Comparison of ENCODE assay signal across 13 mouse cellular contexts in the genomic region with DNA sequence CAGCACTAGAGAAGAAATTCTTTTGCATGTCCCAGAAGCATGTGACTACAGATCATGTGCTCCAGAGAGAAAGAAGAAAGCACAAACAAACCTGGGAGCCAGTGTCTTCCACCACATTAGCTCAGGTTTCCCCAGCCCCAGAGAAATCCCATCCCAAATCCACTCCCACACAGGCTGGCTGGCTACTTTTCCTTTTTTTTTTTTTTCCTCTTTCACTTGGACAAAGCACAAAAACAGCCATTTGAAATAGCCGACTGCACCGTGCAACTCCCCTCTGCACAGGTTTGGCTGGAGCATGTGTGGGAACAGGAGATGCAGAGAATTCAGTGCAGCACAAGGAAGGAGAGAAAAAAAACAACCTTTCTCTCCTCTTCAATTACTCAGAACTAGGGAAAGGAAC.
DNase-seq lines count a peak whose midpoint lies in the region; ATAC-seq and TF ChIP-seq lines count a peak whose summit lies in the region.
"Had no signal": no experiment of that assay in that cellular context is flagged by ENCODE, and none has a peak within 500 bp of the region (broad histone marks: within the 10 kb centered on the region; RNA-seq: fewer than 3 reads in every experiment).

No protein-coding gene starts in this region.

- no peaks in the 10 kb centered on the region for H3K27me3 ChIP-seq in heart, embryonic 12.5 days (replicated peaks)
- no peaks in the 10 kb centered on the region for H3K27me3 ChIP-seq in lung, embryonic 14.5 days (ENCODE audit: insufficient read depth, low read length)
- H3K27me3 ChIP-seq in lung, postnatal 0 days (replicated peaks; ENCODE audit: insufficient read depth, low read length), result no peaks in the 10 kb centered on the region
- H3K27me3 ChIP-seq in forebrain, postnatal 0 days (ENCODE audit: insufficient read depth, low read length), result no peaks in the 10 kb centered on the region
- no peaks in the 10 kb centered on the region for H3K27me3 ChIP-seq in neural tube, embryonic 14.5 days (ENCODE audit: control insufficient read depth, insufficient read depth, low read length)

- H3K4me3 ChIP-seq in heart, embryonic 12.5 days, result no peak overlapping the region
- H3K4me3 ChIP-seq in lung, embryonic 14.5 days (ENCODE audit: low read depth, low read length), result no peak overlapping the region
- no peak overlapping the region for H3K4me3 ChIP-seq in lung, postnatal 0 days (ENCODE audit: low read depth, low read length)
- H3K4me3 ChIP-seq in forebrain, postnatal 0 days (ENCODE audit: low read depth, low read length), result no peak overlapping the region
- H3K4me3 ChIP-seq in neural tube, embryonic 14.5 days (ENCODE audit: low read depth, low read length), result no peak overlapping the region

- 0 out of 2 replicates have a peak, but pooled peaks cover 9% of the 10 kb centered on the region for H3K36me3 ChIP-seq in heart, embryonic 12.5 days
- no peaks in the 10 kb centered on the region for H3K36me3 ChIP-seq in lung, embryonic 14.5 days (ENCODE audit: insufficient read depth)
- no peaks in the 10 kb centered on the region for H3K36me3 ChIP-seq in lung, postnatal 0 days (ENCODE audit: insufficient read depth, low read length)
- H3K36me3 ChIP-seq in forebrain, postnatal 0 days (ENCODE audit: insufficient read depth), result no peaks in the 10 kb centered on the region
- H3K36me3 ChIP-seq in neural tube, embryonic 14.5 days (ENCODE audit: control insufficient read depth, insufficient read depth, low read length), result no peaks in the 10 kb centered on the region

- H3K9ac ChIP-seq in heart, embryonic 12.5 days, result no peak overlapping the region
- H3K9ac ChIP-seq in lung, embryonic 14.5 days, result no peak overlapping the region
- H3K9ac ChIP-seq in lung, postnatal 0 days (replicated peaks; ENCODE audit: low read depth), result no peak overlapping the region
- no peak overlapping the region for H3K9ac ChIP-seq in forebrain, postnatal 0 days
- H3K9ac ChIP-seq in neural tube, embryonic 14.5 days (replicated peaks; ENCODE audit: low read depth, low read length), result no peak overlapping the region

- H3K4me1 ChIP-seq in heart, embryonic 12.5 days (replicated peaks), result peaks cover 66% of the 10 kb centered on the region
- H3K4me1 ChIP-seq in lung, embryonic 14.5 days (ENCODE audit: insufficient read depth), result peaks cover 10% of the 10 kb centered on the region; the same call in 1 of the 2 replicates
- 0 out of 2 replicates have a peak, but pooled peaks cover 3% of the 10 kb centered on the region for H3K4me1 ChIP-seq in lung, postnatal 0 days (ENCODE audit: insufficient read depth, low read depth, low read length)
- peaks cover 12% of the 10 kb centered on the region; the same call in 1 of the 2 replicates for H3K4me1 ChIP-seq in forebrain, postnatal 0 days (ENCODE audit: insufficient read depth)
- peaks cover 31% of the 10 kb centered on the region for H3K4me1 ChIP-seq in neural tube, embryonic 14.5 days (ENCODE audit: control insufficient read depth, insufficient read depth, low read length)

- intact Hi-C loops in heart, postnatal 25 days (cut with DNase I), result no loop called here

- H3K9me3 ChIP-seq in heart, embryonic 12.5 days (replicated peaks), result no peaks in the 10 kb centered on the region
- H3K9me3 ChIP-seq in lung, embryonic 14.5 days (ENCODE audit: low read depth, low read length), result no peaks in the 10 kb centered on the region
- H3K9me3 ChIP-seq in lung, postnatal 0 days (ENCODE audit: low read length), result no peaks in the 10 kb centered on the region
- H3K9me3 ChIP-seq in forebrain, postnatal 0 days (ENCODE audit: low read length), result no peaks in the 10 kb centered on the region
- no peaks in the 10 kb centered on the region for H3K9me3 ChIP-seq in neural tube, embryonic 14.5 days (ENCODE audit: control insufficient read depth, low read length)

- peak overlapping the region; percentile 60 for H3K27ac ChIP-seq in heart, embryonic 12.5 days (ENCODE audit: poor library complexity, severe bottlenecking)
- peak overlapping the region; percentile 24; the same call in 1 of the 2 replicates for H3K27ac ChIP-seq in lung, embryonic 14.5 days (ENCODE audit: low read depth)
- no peak overlapping the region for H3K27ac ChIP-seq in lung, postnatal 0 days (ENCODE audit: low read length)
- H3K27ac ChIP-seq in forebrain, postnatal 0 days (ENCODE audit: low read depth, low read length), result 0 out of 2 replicates have a peak overlapping the region, but pooled peaks have one; percentile 17
- no peak overlapping the region; the same call in 1 of the 2 replicates for H3K27ac ChIP-seq in neural tube, embryonic 14.5 days (ENCODE audit: low read depth, low read length)

- DNase-seq in heart, postnatal 25 days (ENCODE audit: low spot score), result no peak
- DNase-seq in lung, embryonic 14.5 days, result no peak
- no peak for DNase-seq in lung, postnatal 0 days (ENCODE audit: low spot score)
- no peak for DNase-seq in forebrain, postnatal 0 days
- DNase-seq in spleen, adult 18-20 months, result no peak
- no peak for DNase-seq in gastrocnemius, postnatal 10 days
- DNase-seq: B cell, adult 2 months; cerebellum, postnatal 25 days; lung, postnatal 36 days; right cerebral cortex, postnatal 25 days had no signal

- TF ChIP-seq EP300 in lung, postnatal 0 days (IDR thresholded peaks at IDR 0.05), result no peak

- WGBS in heart, embryonic 12.5 days, result 52% methylated on average over 2 of the region's 2 CpGs
- 45% methylated on average over 2 of the region's 2 CpGs for WGBS in lung, embryonic 14.5 days
- 46% methylated on average over 2 of the region's 2 CpGs for WGBS in lung, postnatal 0 days
- 17% methylated on average over 2 of the region's 2 CpGs for WGBS in forebrain, postnatal 0 days
- WGBS in neural tube, embryonic 14.5 days, result 8% methylated on average over 2 of the region's 2 CpGs

- no peak overlapping the region for H3K4me2 ChIP-seq in heart, embryonic 12.5 days
- H3K4me2 ChIP-seq in lung, embryonic 14.5 days, result no peak overlapping the region
- H3K4me2 ChIP-seq in lung, postnatal 0 days (replicated peaks; ENCODE audit: low read depth, low read length), result no peak overlapping the region
- no peak overlapping the region for H3K4me2 ChIP-seq in forebrain, postnatal 0 days (ENCODE audit: low read depth)
- H3K4me2 ChIP-seq in neural tube, embryonic 14.5 days (ENCODE audit: low read depth, low read length), result no peak overlapping the region

- TF ChIP-seq CTCF in lung, embryonic 14.5 days (IDR thresholded peaks at IDR 0.05; ENCODE audit: low read depth), result no peak
- no peak for TF ChIP-seq CTCF in lung, postnatal 0 days (IDR thresholded peaks at IDR 0.05)
- TF ChIP-seq CTCF in forebrain, postnatal 0 days (IDR thresholded peaks at IDR 0.05; ENCODE audit: low read depth), result no peak

- ATAC-seq in heart, embryonic 12.5 days (ENCODE audit: insufficient number of reproducible peaks, low FRiP score), result no peak
- ATAC-seq in lung, embryonic 14.5 days (ENCODE audit: insufficient read depth), result peak; percentile 30; the same call in 1 of the 2 replicates
- no peak for ATAC-seq in lung, postnatal 0 days
- 0 out of 2 replicates have a peak, but pooled peaks have one; percentile 8 for ATAC-seq in forebrain, postnatal 0 days
- peak; percentile 19; the same call in 1 of the 2 replicates for ATAC-seq in neural tube, embryonic 14.5 days (ENCODE audit: low read depth)
- ATAC-seq: intestine, embryonic 16.5 days had no signal

Comparison
In these comparisons a context has a peak if more than half of its experiments do, and no peak if none do; other contexts are left out.
1. ATAC-seq: peak in lung, embryonic 14.5 days (single experiment), forebrain, postnatal 0 days (single experiment) and neural tube, embryonic 14.5 days (single experiment); none in heart, embryonic 12.5 days (single experiment) and lung, postnatal 0 days (single experiment).
2. H3K27ac ChIP-seq: peak in heart, embryonic 12.5 days (single experiment), lung, embryonic 14.5 days (single experiment) and forebrain, postnatal 0 days (single experiment); none in lung, postnatal 0 days (single experiment) and neural tube, embryonic 14.5 days (single experiment).